Mouse (Mus musculus) left cerebral cortex, adult 9 months (tissue): Measurements from ENCODE around the gene Lama5.

Source experiments
- DNase-seq, 2 experiments: peaks; one replicate each; pipeline ENCODE4 v3.0.0; 2022; ENCODE audit warnings: low spot score in 2 of 2

Gene Lama5

DNA sequence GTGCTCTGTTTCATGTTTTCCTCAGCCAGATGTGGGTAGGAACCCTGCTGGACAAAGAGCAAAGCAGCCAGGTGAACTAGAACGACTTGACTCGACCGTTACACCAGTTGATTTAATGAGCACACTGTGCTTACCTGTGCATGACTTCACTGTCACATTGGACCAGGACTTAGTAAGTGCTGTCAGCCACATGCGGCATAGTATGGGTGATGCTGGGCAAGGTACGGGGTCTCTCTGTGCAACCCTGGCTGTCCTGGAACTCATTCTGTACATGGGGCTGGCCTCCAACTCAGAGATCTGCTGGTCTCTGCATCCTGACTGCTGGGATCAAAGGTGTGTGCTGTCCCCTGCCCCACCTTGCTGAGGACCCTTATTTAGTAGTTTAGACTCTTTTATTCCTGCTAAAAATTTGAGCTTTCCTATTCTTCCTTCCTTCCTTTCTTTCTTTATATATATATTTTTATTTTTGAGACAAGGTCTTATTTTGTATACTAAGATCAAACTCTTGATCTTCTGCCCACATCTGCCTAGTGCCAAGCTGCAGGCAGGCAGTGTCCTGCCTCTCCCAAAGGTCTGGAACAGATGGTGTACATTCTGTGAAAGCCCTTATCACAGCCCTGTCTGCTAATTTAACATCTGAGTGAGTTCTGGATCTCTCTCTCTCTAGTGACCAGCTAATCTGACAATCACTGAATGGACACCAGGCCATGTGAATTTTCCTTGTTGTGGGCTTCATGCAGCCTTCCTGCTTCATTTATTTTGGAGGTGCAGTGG lies 29.0 kb upstream of the Lama5 start:
- DNase-seq = no peak

DNA sequence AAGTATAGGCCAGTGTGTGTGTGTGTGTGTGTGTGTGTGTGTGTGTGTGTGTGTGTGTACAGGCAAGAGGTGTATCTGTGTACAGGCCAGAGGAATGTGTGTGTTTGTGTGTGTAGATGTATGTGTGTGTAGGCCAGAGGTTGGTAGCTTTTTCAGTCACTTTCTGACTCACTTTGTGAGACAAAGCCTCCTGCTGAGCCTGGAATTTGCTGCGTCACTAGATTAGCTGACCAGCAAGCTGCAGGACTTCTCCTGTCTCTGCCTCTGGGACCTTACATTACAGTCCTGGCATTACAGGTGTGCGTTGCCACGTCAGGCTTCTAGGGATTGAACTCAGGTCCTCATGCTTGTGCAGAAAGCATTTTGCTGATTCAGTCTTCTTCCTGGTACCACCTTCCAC lies 26.2 kb upstream of the Lama5 start:
- DNase-seq = no peak

- peak in 1 of 2 experiments; percentile 76 for DNase-seq
These were observed 25.4 kb upstream of the Lama5 start for GRCm38 (mm10) chr2:180250930-180251611.

GRCm38 (mm10) chr2:180248947-180249660 lies 23.4 kb upstream of the Lama5 start:
- DNase-seq = no peak

DNA sequence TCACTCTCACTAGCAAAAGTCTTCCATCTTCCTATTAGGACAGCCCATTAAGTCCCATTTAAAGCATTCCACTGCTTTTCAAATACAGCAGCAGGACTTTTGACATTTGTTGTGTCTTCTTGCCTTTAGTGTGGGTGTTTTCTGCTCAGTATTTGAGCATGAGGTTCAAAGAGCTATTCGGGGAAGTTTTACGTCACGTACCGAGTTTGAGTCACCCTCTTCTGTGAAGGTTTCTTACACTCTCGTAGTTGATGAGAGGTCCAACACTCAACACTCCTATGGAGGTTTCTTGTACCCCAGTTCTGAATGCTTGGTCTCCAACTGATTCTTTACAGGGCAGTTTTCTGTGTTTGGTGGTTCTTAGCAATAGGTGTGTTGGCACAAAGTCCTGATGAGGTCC lies 22.3 kb upstream of the Lama5 start:
- no peak for DNase-seq

GRCm38 (mm10) chr2:180243108-180243507 lies 17.4 kb upstream of the Lama5 start:
- no peak for DNase-seq

DNA sequence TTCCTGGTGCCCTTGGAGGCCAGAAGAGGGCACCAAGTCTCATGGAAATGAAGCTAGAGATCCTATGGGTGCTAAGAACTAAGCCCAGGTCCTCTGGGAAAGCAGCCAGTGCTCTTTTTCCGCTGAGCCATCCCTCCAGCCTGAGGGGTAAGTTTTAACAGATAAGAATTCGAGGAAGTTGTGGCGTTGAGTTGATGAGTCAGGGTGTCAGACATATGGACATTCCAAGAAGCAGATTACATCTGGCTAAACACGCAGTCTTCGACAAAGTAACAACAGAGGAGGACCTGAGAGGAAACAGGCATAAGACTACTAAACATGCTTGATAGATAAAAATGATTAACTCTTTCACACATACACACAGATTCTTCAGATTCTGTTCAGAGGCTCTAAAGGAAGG lies 12.9 kb upstream of the Lama5 start:
- no peak for DNase-seq

- no peak for DNase-seq
These were observed 12.1 kb upstream of the Lama5 start for GRCm38 (mm10) chr2:180237601-180238345.

- DNase-seq = no peak
These were observed 11.3 kb upstream of the Lama5 start for GRCm38 (mm10) chr2:180236930-180237329.

DNA sequence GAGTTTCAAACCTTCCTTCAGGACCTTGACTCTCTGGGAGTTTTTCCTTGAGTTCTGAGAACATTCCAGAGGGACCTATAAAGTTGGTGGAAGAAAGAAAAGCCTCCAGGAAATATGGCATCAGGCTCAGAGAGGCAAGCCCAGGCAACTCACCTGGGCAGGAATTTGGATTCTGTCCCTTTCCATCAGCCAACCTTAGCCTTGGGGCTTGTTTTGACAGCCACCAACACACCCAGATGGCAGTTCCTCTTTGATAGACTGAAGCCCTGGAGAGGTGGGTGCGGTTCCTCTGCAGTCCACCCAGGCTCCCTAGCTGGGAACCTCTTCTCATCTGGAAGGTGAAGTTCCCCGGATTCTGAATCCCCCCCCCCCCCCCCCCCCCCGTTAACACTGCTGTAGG lies 10.8 kb upstream of the Lama5 start:
- DNase-seq = no peak

GRCm38 (mm10) chr2:180235788-180236187 lies 10.1 kb upstream of the Lama5 start:
- no peak for DNase-seq

GRCm38 (mm10) chr2:180234980-180235379 lies 9.3 kb upstream of the Lama5 start:
- no peak for DNase-seq

DNA sequence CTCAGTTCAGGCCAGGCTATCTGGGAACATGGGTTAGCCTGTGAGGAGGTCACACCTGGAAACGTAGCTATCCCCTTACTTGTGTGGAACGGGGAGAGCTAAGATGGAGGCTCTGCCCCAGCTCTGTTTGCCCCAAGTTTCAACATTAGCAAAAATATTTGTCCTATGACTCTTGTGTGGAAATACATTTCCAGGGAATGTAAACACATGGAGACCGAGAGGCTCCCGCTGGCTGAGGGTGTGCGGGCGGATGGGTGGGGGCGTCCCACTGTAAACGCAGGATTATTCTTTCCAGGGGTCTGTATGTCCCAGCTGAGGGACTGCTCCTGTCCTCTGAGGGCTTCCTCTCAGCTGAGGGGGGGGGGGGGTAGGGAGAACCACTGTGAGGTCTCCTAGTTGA lies 8.7 kb upstream of the Lama5 start:
- no peak for DNase-seq

GRCm38 (mm10) chr2:180233101-180233904 lies 7.6 kb upstream of the Lama5 start:
- no peak for DNase-seq

- no peak for DNase-seq
These were observed 4.8 kb upstream of the Lama5 start for GRCm38 (mm10) chr2:180230482-180230881.

DNA sequence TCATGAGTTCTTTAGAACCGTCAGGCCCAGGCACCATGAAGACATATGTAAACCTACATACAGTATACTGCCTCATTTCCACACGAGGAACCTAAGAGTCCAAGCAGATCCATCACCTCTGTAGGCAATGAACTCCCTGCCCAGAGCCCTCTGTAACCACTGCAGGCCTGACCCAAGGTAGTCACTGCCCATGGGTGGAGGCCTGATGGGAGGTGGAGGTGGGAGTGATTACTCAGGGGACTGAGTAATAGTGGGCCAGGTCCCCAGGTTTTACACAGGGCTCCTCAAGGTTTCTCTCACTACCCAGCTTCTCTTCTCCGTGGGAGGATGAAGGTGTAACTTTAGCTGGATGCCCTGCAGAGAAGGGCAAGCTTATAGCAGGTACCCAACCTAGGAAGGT lies 3.5 kb upstream of the Lama5 start:
- DNase-seq = no peak

DNA sequence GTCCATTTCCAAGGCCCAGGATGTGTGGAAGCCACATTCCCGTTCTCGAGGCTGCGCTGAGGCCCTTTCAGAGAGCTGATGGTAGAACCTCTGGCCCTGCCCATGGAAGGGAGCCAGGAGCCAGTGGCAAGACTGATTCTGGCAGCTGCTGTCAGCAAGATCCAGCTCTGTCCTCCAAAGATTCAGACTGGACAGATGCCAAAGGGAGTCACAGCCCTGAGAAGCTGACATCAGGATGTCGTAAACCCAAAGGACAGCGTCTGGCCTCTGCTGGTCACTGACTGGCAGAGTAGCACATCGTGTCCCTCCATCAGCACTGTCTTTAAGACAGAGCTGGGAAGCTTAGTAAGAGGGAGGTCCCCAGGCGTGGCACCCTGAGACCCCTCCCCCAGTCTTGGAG lies 2.9 kb upstream of the Lama5 start:
- no peak for DNase-seq

DNA sequence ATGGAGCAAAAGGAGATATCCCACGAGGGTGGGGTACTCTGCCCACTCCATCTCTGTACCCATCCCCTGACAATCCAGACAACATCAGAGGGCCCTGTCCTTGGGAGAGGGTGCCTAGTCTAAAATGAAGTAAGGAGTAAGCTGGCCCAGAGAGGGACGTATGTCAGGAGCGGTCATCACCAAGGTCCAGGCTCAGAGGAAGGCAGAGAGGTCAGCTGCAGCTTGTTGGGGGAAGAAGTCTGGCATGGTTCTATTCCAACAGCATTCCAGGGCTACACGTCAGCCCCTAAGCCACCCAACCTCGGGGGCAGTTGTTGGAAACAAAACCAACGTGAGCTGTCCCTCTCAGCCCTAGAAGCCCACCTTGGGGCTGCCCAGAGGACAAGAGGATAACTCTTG lies 2.4 kb upstream of the Lama5 start:
- DNase-seq = no peak

GRCm38 (mm10) chr2:180227262-180228059 lies 1.8 kb upstream of the Lama5 start:
- no peak for DNase-seq

- no peak for DNase-seq
These were observed 456 bp downstream of the Lama5 start for GRCm38 (mm10) chr2:180225044-180225761.
